Mouse (Mus musculus) gastrocnemius, postnatal 25 days (tissue): ENCODE measurements at regions not wholly inside any gene's neighbourhood (a gene's known extent, or its start where the extent isn't known, plus 50 kb on each side); places are given as distances from the start of the nearest gene placed in this dataset.

Source experiments
- DNase-seq: peaks from one replicate; pipeline ENCODE4 v3.0.0; 2022

DNA sequence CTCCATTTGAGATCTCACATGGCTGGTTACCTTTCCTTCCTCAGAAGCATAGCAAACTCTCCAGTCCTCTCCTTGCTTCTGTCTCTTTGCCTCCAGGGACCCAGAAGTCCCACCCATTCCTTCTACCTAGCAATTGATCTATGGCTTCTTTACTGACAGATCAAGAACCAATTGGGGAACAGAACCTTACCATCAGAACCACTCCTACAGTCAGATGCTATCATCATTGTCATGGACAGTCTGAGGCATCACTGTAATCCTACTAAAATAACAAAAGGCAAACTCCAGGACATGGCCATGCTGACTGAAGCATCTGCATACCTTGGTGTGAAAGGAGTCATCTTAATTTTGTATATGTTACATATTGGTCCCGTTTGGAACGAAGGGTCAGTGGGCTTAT lies 401.9 kb upstream of the Ubash3b start:
- no peak for DNase-seq

DNA sequence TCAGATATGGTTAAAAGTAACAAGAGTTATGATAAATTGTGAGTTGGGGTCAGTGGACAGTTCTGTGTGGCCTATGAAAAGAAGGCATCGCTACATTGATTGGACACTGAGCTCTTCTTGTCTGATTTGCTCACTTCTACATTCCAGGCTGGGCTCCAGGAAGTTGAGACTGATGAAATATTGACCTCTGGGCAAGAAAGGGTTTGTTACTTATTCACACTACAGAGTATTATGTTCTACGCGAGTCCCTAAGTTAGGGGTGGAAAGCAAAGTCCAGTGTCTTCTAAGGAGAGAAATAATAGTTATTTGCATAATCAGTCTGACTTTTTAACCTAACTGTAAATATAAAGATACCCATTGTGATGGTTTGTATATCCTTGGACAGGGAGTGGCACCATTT lies 397.0 kb upstream of the Ubash3b start:
- DNase-seq = no peak

DNA sequence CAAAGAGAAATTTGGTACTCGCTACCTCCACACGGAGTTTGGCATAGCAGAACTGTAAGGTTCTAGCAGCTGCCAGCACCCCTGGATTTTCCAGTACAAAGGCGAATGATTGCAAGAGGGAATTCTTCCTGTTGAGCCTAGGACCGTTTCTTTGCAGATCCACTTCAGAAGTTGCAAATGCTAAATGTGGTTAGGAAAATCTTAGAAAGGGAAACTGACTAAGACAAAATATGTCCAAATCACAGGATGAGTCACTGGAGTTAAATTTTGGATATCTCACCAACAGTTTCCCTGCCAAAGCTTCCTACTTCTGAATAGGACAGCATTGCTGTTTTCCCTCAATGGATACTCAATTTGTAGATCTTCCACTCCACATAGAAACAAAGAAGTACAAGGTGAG lies 395.4 kb upstream of the Ubash3b start:
- no peak for DNase-seq

DNA sequence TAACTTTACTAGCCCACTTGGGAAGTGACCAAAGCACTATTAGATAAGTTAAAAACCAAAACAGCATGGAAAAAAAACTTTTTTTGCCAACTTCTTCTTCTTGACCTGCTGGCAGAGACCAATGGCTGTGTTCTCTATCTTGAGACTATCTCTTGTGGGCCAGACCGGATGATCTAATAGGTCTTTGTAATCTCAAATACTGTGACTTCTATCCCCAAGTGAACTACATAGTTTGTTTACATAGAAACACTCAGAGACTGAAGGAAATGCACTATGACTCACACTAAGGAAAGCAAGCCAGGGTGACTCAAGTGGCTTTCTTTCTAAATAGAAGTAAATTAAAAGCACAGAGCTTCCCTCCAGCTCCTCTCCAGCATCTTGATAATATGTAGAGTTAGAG lies 384.3 kb upstream of the Ubash3b start:
- DNase-seq = no peak

DNA sequence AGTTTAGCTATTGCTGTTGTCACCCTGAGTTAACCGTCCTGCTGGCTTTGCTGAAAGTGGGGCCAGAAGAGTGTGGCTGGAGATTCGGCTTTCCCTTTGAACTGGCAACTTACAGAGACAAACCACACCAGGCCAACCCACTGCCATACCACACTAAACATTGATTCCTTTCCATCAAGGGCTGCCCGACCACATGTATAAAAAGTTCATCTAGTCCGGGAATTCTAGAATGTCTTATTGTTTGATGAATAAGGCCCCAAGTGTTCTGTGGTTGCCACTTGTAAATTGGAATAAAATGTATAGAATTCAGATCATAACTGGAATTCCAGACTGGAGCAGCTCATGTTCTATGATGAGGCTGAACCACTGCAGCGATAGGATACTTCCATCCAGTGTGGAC lies 381.0 kb upstream of the Ubash3b start:
- no peak for DNase-seq

DNA sequence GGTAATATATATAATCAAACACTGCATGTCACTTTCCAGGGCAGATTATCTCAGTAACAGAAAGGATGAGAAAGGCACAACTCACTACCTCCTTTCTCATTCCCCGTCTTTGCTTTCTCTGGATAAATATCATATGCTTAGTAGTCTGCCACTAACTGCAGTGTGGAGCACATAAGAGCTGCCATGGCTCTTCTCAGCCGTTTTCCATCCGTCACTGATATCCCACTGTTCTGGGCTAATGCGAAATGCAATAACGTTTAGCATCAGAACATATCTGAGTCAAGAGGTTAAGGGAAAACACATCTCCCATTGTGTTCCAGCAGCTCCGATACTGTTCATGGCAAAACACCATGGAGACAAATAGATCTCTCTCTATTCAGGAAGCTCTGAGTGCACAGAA lies 379.8 kb upstream of the Ubash3b start:
- DNase-seq = no peak

DNA sequence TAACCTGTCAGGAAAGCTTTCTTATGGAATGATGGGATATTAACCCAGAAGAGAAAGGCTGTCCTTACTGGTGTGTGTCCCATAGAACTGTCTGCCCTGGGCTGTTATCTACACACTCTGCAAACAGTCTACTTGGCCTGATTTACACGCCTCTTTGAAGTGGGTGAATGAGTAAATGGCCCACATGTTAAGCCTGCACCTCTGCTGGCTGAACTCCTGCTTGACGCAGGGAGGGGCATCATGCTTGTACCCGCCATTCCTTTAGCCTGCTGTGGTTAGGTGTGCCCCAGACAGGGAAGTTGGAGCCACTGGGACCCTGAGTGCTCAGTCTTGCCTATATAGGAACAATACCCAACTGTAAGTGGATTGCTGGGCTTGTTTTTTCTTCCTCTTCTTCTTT lies 371.3 kb upstream of the Ubash3b start:
- no peak for DNase-seq

DNA sequence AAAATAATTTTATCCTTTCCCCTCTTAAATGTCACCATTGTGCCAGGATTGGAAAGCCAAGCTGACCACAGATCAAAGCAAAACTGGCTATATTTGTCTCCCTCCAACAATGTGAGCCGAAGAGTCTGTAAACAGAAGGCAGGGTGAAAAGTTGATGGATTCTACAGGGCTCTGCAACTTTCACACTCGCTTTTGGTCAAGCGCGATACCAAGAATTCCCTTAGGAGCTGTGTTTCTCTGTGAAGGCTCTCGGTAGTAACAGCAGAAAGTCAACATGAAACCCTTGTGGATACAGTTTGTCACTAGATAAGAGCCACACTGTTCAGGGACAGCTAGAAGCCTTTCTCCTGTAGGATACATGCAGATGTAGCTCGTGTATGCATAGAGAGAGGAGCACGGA lies 370.8 kb upstream of the Ubash3b start:
- DNase-seq = no peak

DNA sequence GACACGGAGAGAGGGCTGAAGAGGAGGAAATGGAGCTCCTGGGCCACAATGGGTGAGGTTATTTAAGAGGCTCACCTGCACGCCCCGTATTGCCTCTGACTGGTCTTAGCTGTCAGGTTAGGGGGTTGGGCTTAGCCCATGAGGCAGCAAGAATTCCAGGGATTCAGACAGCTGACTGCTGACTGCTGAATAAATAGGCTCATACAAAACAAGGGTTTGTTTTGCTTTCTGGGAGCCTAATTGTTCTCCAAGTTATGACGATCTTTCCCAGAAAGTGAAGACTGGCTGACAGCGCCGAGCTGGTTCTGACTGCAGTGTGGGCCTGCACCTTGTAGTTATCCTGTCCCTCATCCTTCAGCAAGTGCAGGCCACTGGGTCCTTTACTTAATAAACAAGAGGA lies 370.1 kb upstream of the Ubash3b start:
- DNase-seq = no peak

DNA sequence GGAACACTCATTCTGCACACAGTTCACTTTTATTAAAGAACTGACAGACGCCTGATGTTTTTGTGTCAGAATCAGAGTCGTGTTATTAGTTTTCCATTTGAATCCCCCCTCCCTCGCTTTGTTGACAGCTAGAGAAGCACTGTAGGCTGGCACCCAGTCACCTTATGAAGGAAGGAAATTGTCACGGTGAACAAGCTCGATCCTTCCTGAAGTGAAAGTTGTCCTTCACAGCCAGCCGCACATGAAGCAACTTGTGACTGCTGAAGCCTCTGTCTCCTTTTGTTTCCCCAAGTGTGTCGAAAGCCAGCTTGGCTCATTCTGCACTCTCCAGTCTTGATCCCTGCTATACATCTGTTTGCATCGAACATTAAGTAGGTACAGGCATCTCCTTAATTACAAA lies 364.6 kb upstream of the Ubash3b start:
- DNase-seq = no peak

DNA sequence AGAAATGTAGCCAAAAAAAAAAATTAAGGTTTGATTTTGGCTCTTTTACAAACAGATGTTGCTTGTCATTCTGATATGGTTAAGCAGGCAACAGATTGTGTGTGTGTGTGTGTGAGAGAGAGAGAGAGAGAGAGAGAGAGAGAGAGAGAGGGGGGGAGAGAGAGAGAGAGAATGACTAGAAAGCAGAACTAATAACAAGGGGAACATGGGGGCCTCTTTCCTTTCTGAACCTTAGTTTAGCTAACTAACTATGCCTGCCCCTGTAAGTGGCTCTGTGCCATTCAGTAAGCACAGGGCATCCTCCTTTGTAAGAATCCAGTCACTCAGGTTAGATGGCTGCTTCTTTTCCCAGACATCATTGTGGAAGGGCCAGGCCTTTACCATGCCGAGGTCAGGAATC lies 364.0 kb upstream of the Ubash3b start:
- no peak for DNase-seq

DNA sequence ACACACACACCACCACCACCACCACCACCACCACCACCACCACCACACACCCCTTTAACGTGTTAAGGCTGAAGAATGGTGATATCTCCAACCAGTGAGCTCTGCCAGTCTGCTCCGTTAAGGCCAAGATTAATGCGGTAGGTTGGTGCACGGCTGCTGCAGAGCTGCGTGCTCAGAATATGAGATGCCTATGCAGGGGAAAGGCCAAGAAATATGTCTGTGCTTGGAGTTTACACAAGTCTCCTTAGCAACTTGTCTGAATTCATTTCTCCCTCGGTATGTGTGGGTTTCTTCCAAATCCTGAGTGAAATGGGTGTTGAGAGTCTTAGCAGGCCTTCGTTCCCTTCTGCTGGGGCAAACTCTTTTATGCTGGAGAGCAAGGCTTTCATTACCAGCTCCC lies 363.1 kb upstream of the Ubash3b start:
- DNase-seq = no peak

DNA sequence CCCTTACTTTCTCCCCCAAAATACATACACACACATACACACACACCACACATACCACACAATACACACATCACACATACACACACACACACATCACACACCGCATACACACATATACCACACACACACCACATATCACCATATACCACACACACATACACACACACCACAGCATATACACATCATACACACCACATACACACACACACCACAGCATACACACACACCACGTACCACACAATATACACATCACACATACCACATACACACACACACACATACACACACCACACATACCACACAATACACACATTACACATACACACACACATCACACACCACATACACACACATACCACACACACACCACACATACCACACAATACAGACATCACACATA lies 362.5 kb upstream of the Ubash3b start:
- no peak for DNase-seq

DNA sequence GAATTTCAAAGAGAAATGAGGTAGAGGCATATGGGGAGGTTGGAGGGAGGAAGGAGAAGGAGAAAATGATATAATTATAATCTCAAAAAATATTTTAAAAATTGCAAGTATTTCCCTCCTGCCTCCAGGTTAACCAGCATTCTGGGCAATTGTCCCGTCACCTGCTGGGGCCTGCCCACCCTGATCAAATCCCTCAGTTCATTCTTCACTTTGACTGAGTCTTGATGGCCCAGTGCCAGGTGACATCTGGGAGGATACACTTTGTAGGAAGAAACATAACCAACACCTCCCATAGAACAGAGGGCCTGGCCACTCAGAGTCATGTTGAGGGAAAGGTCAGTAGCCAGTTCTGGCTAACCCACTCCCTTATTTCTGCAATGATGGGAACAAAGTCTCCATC lies 360.8 kb upstream of the Ubash3b start:
- DNase-seq = no peak

DNA sequence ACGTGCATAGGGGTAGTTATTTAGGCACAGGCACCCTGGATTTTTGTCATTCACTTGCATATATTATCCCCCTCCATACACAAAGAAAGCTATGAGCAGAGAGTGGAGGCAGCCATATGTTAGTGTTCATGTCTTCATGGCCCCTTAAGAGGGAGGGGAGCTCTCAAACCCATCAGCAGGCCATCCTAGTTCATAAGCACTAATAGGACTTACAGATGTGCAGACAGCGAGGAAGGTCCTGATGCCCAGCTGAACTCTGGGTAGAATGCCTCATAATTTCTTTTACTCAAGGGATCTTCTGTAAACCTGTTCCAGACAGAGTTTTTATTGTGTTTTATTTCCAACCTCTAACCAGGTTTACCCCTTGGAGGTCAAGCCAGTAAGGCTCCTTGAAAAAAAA lies 356.3 kb upstream of the Ubash3b start:
- DNase-seq = no peak

DNA sequence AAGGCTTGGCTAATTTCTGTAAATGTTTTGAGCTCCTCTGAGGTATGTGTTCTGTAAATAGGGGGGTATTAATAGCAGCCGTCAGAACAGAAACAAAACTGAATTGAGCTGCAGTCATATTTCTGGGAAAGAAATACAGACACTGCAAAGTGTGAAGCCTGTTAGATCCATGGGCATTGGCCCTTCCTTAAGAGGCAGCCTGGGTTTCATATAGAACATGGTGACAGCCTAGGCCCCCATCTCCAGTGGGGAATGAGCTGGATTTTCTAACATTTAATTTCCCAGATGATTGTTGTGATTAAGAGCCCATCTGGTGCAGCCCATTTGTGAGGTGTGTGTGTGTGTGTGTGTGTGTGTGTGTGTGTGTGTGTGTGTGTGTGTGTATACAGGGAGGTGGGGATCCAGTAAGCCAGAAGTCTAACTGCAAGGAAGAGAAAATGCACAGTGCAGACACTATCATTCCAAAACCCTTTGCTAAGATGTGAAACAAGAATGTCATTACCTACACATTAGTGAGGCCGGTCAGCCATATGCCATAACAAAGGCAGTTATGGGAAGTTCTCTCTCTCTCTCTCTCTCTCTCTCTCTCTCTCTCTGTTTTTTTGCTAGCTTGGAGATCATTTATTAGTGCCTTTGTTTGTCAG lies 355.7 kb upstream of the Ubash3b start:
- DNase-seq = no peak

DNA sequence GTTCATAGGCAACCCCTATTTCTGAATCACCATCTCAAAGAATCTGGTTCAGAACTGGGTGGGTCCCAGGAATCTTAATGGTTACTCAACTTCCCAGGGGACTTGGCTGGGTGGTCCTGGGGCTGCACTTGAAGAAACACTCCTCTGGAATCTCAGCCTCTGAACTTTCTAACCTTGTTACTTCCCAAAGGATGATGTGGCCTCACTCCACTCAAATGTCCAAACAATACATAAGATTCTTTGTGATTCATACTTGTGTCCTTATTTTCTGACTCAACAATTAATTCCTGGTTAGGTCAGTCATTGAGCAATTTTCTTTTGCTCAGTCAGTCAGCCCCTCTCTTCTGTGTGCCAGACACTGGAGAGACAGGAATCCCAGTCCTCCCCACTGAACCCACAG lies 353.7 kb upstream of the Ubash3b start:
- DNase-seq = peak; percentile 56

DNA sequence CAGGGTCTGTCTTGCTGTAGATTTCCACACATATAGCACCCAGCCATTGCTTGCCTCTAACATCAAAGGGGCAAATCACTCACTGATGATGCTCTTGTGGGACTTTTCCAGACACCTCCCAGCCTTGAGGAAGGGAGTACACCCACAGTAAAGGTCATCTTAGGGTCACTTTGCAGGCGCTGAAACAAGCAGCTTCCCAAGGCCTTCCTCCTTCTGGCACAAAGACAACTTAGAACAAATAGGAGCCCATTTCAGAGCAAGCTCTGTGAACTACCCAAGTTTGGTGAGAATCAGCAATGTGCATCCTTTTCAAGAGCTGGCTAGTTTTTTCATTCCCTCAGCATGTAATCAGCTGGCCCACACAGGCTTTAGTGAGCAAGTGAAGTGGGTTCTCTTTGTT lies 352.2 kb upstream of the Ubash3b start:
- DNase-seq = no peak

DNA sequence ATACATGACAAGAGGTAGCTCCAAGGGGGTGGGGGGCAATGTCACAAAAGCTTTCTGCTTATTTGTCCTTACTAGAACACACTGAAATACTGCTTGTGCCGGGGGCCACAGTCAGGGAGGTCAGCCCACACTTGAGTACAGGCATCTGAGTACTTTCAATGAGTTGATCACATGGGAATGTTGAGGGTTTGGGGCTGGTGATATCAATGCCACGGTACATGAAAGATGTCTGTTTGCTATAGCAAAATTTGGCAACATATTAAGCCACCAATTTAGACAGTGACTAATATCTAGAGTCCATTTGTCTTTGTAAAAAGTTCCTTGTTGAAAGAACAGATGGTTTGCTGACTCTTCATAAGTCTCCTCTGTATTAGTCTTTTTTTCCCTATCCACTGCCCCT lies 348.1 kb upstream of the Ubash3b start:
- DNase-seq = no peak

DNA sequence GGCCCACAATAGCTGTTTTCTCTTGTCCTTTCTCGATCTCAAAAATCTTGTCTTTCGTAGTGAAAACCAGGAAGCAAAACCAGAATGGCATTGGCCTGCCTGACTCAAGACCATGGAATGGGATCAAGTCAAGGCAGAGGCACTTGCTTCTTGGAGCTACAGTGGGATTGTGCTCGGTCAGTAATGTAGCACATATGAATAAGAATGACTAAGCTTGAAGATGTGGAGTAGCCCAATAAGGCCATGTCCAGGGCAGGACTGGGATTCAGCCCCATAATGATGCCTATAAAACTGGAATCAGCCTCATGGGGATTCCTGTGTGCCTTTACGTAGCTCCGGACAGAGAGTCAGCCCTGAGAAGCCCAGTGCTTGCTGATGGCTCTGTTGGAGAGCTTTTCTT lies 347.2 kb upstream of the Ubash3b start:
- no peak for DNase-seq

DNA sequence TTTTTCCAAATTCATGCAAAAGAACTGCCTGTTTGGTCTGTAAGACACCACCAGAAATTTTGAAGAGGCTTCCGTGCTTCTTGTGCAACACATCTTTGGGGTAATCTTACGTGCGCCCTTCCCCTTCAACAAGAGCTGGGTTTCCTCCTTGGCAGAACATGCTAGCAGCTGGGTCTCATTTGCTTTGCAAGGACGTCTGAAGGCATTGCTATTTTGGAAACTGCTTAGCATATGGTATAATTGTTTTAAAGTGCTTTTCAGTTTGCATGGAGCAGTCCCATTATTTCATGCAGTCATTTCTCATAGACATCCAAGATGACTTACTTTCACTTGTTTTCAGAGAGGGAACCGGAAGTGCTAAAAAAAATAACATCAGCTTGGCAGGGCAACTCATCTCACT lies 336.8 kb upstream of the Ubash3b start:
- no peak for DNase-seq

DNA sequence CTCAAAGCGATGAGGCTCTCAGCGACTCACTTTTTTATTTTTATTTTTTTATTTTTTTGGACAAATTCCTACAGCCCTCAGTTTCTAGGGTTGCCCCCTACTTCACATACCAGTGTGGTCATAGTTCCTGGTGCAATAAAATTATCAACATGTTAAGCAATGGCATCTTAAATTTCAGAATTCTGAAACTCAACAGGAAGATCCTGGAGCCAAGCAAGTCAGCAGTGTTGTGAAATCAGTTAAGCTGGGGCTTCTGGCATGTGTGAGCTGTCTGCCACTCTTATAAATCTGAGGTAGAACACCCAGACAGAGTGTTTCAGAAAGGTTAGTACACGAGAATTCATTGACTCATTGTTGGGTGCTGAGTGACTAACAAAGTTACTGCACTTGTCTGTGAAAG lies 328.6 kb upstream of the Ubash3b start:
- no peak for DNase-seq

DNA sequence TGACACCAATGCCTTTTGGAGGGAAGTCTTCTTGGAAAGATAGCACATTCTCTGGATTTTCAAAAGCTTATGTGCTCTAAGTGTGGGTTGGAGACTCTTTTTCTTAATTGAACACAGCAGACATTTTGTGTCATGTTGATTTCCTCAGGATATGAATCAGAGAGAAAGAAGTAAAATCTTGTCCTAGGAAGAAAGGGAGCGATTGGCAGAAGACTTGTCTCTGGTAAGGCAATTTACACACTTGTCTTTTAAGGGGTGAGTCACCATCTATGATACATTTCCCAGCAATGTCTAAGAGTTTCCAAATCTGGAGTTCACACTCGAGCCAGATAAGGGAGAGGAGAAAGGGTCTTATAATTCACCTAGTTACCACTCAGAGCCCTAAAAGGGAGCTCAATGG lies 326.5 kb upstream of the Ubash3b start:
- no peak for DNase-seq

DNA sequence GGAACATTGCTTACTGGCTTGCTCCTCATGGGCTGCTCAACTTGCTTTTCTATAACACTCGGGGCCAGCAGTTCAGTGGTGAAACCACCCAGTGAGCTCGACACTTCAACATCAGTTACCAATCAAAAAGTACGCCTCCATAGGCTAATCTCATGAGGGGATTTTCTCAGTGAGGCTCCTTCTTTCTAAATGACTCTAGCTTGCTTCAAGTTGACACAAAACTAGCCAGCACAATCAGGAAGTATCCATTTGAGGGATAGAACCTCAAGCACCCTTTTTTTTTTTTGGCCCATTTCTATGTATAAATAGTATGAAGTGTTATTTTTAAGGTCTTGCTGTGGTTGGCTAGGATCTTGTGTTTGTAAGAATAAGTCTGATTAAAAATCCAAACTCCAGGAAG lies 321.7 kb upstream of the Ubash3b start:
- DNase-seq = no peak

DNA sequence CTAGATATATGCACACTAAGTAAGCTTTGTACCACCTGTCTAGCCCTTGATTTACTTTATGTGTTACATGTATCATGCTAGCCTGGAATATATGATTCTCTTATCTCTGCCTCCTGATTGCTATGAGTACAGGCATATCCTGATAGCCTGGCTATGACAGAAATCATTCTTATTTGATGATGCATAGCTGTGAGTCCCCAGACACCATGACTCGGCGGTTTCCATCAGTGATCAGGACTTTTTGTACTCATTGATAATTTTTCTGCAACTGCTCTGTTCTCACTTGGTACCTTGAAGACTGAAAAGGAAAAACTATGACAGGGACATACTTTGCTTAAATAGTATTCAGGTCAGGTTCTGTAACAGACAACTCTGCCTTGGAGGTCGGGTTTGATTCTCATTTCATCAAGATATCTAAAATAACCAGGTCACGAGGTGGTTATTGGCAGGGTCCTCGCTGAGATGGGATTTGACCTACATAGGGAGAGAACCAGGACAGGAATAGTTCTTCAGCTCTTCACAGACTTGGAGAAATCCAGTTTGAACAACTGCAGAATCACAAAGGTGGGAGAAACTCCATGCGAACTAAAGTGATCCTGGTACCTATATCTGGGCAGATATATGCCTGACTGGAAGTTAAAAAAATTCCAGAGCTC lies 320.2 kb upstream of the Ubash3b start:
- DNase-seq = no peak
